Mouse (Mus musculus) MEL-GATA-1-ER (cell line): ENCODE measurements around the gene Klhdc1.

Experiments
- DNase-seq: peaks from one replicate; pipeline ENCODE4 v3.0.0-alpha.2; 2012; ENCODE audit warnings: low read depth; ENCODE audit errors: extremely low read depth

The Klhdc1 gene

GRCm38 (mm10) chr12:69295651-69296050 lies 54.7 kb downstream of the Klhdc1 start:
- DNase-seq = no peak

- DNase-seq = peak; percentile 63
These were observed 55.8 kb downstream of the Klhdc1 start, which contains the start of gene Klhdc2 for GRCm38 (mm10) chr12:69296511-69297410. Klhdc2 (plus strand) TSS chr12:69296681.

GRCm38 (mm10) chr12:69297411-69298150 lies 56.6 kb downstream of the Klhdc1 start:
- DNase-seq = peak; percentile 20

- DNase-seq = no peak
These were observed 57.3 kb downstream of the Klhdc1 start for GRCm38 (mm10) chr12:69298281-69298680.

GRCm38 (mm10) chr12:69299231-69299630 lies 58.3 kb downstream of the Klhdc1 start:
- DNase-seq = no peak

GRCm38 (mm10) chr12:69299831-69300230 lies 58.9 kb downstream of the Klhdc1 start:
- DNase-seq = no peak

- no peak for DNase-seq
These were observed 59.4 kb downstream of the Klhdc1 start for GRCm38 (mm10) chr12:69300391-69300790.

- DNase-seq = no peak
These were observed 61.2 kb downstream of the Klhdc1 start for GRCm38 (mm10) chr12:69302171-69302570.

- no peak for DNase-seq
These were observed 63.1 kb downstream of the Klhdc1 start for GRCm38 (mm10) chr12:69304051-69304450.

GRCm38 (mm10) chr12:69306333-69306732 lies 65.4 kb downstream of the Klhdc1 start:
- no peak for DNase-seq

GRCm38 (mm10) chr12:69309659-69310058 lies 68.7 kb downstream of the Klhdc1 start:
- DNase-seq = no peak

- no peak for DNase-seq
These were observed 77.5 kb downstream of the Klhdc1 start for GRCm38 (mm10) chr12:69318431-69318830.

- DNase-seq = no peak
These were observed 90.2 kb downstream of the Klhdc1 start for GRCm38 (mm10) chr12:69331187-69331586.

GRCm38 (mm10) chr12:69332147-69332546 lies 91.2 kb downstream of the Klhdc1 start:
- peak; percentile 51 for DNase-seq

GRCm38 (mm10) chr12:69333547-69333946 lies 92.6 kb downstream of the Klhdc1 start:
- peak; percentile 26 for DNase-seq
